Mouse (Mus musculus) yolk sac, embryonic 10.5 days (tissue): ENCODE measurements around the gene Kmt2d.

Source experiments
- DNase-seq: peaks from one replicate; pipeline ENCODE4 v3.0.0-alpha.2; 2017; ENCODE audit warnings: low spot score

Kmt2d gene

GRCm38 (mm10) chr15:98887526-98887925, 16.5 kb upstream of the Kmt2d start:
- DNase-seq, result no peak

GRCm38 (mm10) chr15:98886667-98887387, 15.8 kb upstream of the Kmt2d start:
- DNase-seq, result no peak

GRCm38 (mm10) chr15:98884106-98884505, 13.1 kb upstream of the Kmt2d start:
- DNase-seq, result peak; percentile 74

- peak; percentile 88 for DNase-seq
These were observed 12.7 kb upstream of the Kmt2d start for GRCm38 (mm10) chr15:98883661-98884060.

GRCm38 (mm10) chr15:98881656-98882008, 10.6 kb upstream of the Kmt2d start:
- DNase-seq, result no peak

GRCm38 (mm10) chr15:98880978-98881655, 10.1 kb upstream of the Kmt2d start:
- DNase-seq, result peak; percentile 98

GRCm38 (mm10) chr15:98877331-98877730, 6.3 kb upstream of the Kmt2d start:
- no peak for DNase-seq

- DNase-seq, result peak; percentile 96
These were observed 1.2 kb upstream of the Kmt2d start for GRCm38 (mm10) chr15:98871916-98872888.

- no peak for DNase-seq
These were observed 580 bp downstream of the Kmt2d start for GRCm38 (mm10) chr15:98870179-98871069.

GRCm38 (mm10) chr15:98869342-98870178, 1.4 kb downstream of the Kmt2d start:
- DNase-seq, result no peak

- DNase-seq, result peak; percentile 52
These were observed 2.5 kb downstream of the Kmt2d start for GRCm38 (mm10) chr15:98868346-98869063.

- DNase-seq, result no peak
These were observed 3.7 kb downstream of the Kmt2d start for GRCm38 (mm10) chr15:98867321-98867720.

- DNase-seq, result no peak
These were observed 4.5 kb downstream of the Kmt2d start for GRCm38 (mm10) chr15:98866501-98866900.

- no peak for DNase-seq
These were observed 5.2 kb downstream of the Kmt2d start for GRCm38 (mm10) chr15:98865771-98866170.

GRCm38 (mm10) chr15:98864951-98865350, 6.1 kb downstream of the Kmt2d start:
- DNase-seq, result no peak

- no peak for DNase-seq
These were observed 7.5 kb downstream of the Kmt2d start for GRCm38 (mm10) chr15:98863451-98863958.

- no peak for DNase-seq
These were observed 9.1 kb downstream of the Kmt2d start for GRCm38 (mm10) chr15:98861701-98862410.

GRCm38 (mm10) chr15:98860921-98861320, 10.1 kb downstream of the Kmt2d start:
- DNase-seq, result no peak
